Mouse (Mus musculus) kidney, postnatal 0 days (tissue): ENCODE data around the gene Gorab. TPM values are rescaled to one million over a fixed set of nuclear protein-coding genes. Genes with fewer than 3 reads are reported as not detected.

Experiments used
- ATAC-seq: fragments of 200-750 bp; cut with Nextera tagmentation; replicated peaks from 2 replicates; pipeline ENCODE4 v1.8.0; 2017; ENCODE audit warnings: low read depth, moderate number of reproducible peaks, moderate TSS enrichment, moderate library complexity; ENCODE audit not compliant: low FRiP score
- DNase-seq: peaks from one replicate; pipeline ENCODE4 v3.0.0-alpha.2; 2016; ENCODE audit warnings: low spot score
- H3K27ac ChIP-seq: fragments of 300-500 bp; sonication (generic); 2 replicates; pipeline ENCODE4 v1.5.1; 2014; ENCODE audit warnings: mild to moderate bottlenecking
- H3K27me3 ChIP-seq: fragments of 300-500 bp; sonication (generic); 2 replicates; pipeline ENCODE4 v1.6.1; 2014; ENCODE audit warnings: low read length, mixed read lengths; ENCODE audit not compliant: insufficient read depth
- H3K36me3 ChIP-seq: fragments of 300-500 bp; sonication (generic); 2 replicates; pipeline ENCODE4 v1.6.1; 2014; ENCODE audit warnings: low read length, mixed read lengths; ENCODE audit not compliant: insufficient read depth
- H3K4me1 ChIP-seq: fragments of 300-500 bp; sonication (generic); replicated peaks from 2 replicates; pipeline ENCODE4 v1.6.1; 2014; ENCODE audit warnings: antibody characterized with exemption, low read length, mixed read lengths; ENCODE audit not compliant: insufficient read depth
- H3K4me2 ChIP-seq: fragments of 300-500 bp; sonication (generic); 2 replicates; pipeline ENCODE4 v1.6.1; 2014; ENCODE audit warnings: mild to moderate bottlenecking, low read length, moderate library complexity, mixed read lengths
- H3K4me3 ChIP-seq: fragments of 300-500 bp; sonication (generic); replicated peaks from 2 replicates; pipeline ENCODE4 v1.5.1; 2014; ENCODE audit warnings: low read depth, low read length
- H3K9ac ChIP-seq: fragments of 300-500 bp; sonication (generic); 2 replicates; pipeline ENCODE4 v1.6.1; 2014; ENCODE audit warnings: low read depth, low read length
- H3K9me3 ChIP-seq: fragments of 300-500 bp; sonication (generic); replicated peaks from 2 replicates; pipeline ENCODE4 v1.6.1; 2016; ENCODE audit warnings: low read length, inconsistent platforms, mixed read lengths
- CTCF ChIP-seq: IDR thresholded peaks from 2 replicates; pipeline ENCODE4 v1.5.1; 2016; ENCODE audit warnings: antibody characterized with exemption, low read depth, mild to moderate bottlenecking, moderate library complexity
- WGBS: fragments of 180-500 bp; shearing (Covaris S2); extraction: QIAGEN DNeasy Blood & Tissue Kit; methylation state at CpG from one replicate; pipeline ENCODE4 v1.1.7; 2014; 5-methylcytosine and 5-hydroxymethylcytosine counted together
- polyA plus RNA-seq: library from polyadenylated mRNA; unstranded; fragments of >200 nt; fragmentation: Nextera tagmentation; extraction: Ambion mirVana; gene quantifications from 2 replicates; pipeline ENCODE4 v1.2.1, GENCODE M21; 2015

Gene Gorab
- polyA plus RNA-seq, 1 experiment from 2014 or later: 17.2 TPM

- H3K9ac ChIP-seq: no peak overlapping the region
- no peak overlapping the region for H3K4me2 ChIP-seq
- H3K4me3 ChIP-seq: no peak overlapping the region
- H3K27me3 ChIP-seq: no peaks in the 10 kb centered on the region
- no peaks in the 10 kb centered on the region for H3K36me3 ChIP-seq
- no peak overlapping the region for H3K27ac ChIP-seq
- WGBS: 43% methylated on average over 6 of the region's 6 CpGs
- no peaks in the 10 kb centered on the region for H3K4me1 ChIP-seq
- DNase-seq (no peak), ATAC-seq (no peak)
- no peak for TF ChIP-seq CTCF
- no peaks in the 10 kb centered on the region for H3K9me3 ChIP-seq
Measured at GRCm38 (mm10) chr1:163360796-163361195, 42.7 kb downstream of the Gorab start.

- H3K9me3 ChIP-seq: no peaks in the 10 kb centered on the region
- H3K27me3 ChIP-seq: no peaks in the 10 kb centered on the region
- H3K4me1 ChIP-seq: no peaks in the 10 kb centered on the region
- no peak overlapping the region for H3K27ac ChIP-seq
- WGBS: 92% methylated on average over 3 of the region's 3 CpGs
- no peak overlapping the region for H3K9ac ChIP-seq
- no peak for DNase-seq
- TF ChIP-seq CTCF: no peak
- no peak overlapping the region for H3K4me3 ChIP-seq
- H3K36me3 ChIP-seq: no peaks in the 10 kb centered on the region
- no peak for ATAC-seq
- no peak overlapping the region for H3K4me2 ChIP-seq
Measured at GRCm38 (mm10) chr1:163359521-163359920, 43.9 kb downstream of the Gorab start.

GRCm38 (mm10) chr1:163358165-163358564, 45.3 kb downstream of the Gorab start:
- no peaks in the 10 kb centered on the region for H3K27me3 ChIP-seq
- DNase-seq (no peak), ATAC-seq (no peak)
- no peak overlapping the region for H3K9ac ChIP-seq
- H3K27ac ChIP-seq: no peak overlapping the region
- TF ChIP-seq CTCF: no peak
- H3K4me2 ChIP-seq: no peak overlapping the region
- H3K9me3 ChIP-seq: no peaks in the 10 kb centered on the region
- 29% methylated on average over 7 of the region's 7 CpGs for WGBS
- no peak overlapping the region for H3K4me3 ChIP-seq
- no peaks in the 10 kb centered on the region for H3K4me1 ChIP-seq
- H3K36me3 ChIP-seq: no peaks in the 10 kb centered on the region

GRCm38 (mm10) chr1:163357733-163358132, 45.7 kb downstream of the Gorab start:
- 27% methylated on average over 6 of the region's 6 CpGs for WGBS
- no peaks in the 10 kb centered on the region for H3K36me3 ChIP-seq
- no peak overlapping the region for H3K4me3 ChIP-seq
- H3K9me3 ChIP-seq: no peaks in the 10 kb centered on the region
- no peaks in the 10 kb centered on the region for H3K27me3 ChIP-seq
- no peak for DNase-seq
- no peaks in the 10 kb centered on the region for H3K4me1 ChIP-seq
- no peak overlapping the region for H3K4me2 ChIP-seq
- no peak overlapping the region for H3K27ac ChIP-seq
- no peak for ATAC-seq
- H3K9ac ChIP-seq: no peak overlapping the region
- no peak for TF ChIP-seq CTCF

- Histone ChIP-seq H3K36me3 (no peaks in the 10 kb centered on the region), H3K9ac (no peak overlapping the region), H3K27ac (no peak overlapping the region), H3K4me1 (no peaks in the 10 kb centered on the region), H3K27me3 (no peaks in the 10 kb centered on the region), H3K9me3 (no peaks in the 10 kb centered on the region), H3K4me3 (no peak overlapping the region), H3K4me2 (no peak overlapping the region)
- ATAC-seq (no peak), DNase-seq (no peak)
- TF ChIP-seq CTCF: no peak
- 16% methylated on average over 4 of the region's 4 CpGs for WGBS
Measured at GRCm38 (mm10) chr1:163356167-163356566, 47.3 kb downstream of the Gorab start.

- H3K9me3 ChIP-seq: no peaks in the 10 kb centered on the region
- H3K4me2 ChIP-seq: no peak overlapping the region
- H3K27me3 ChIP-seq: no peaks in the 10 kb centered on the region
- WGBS: 14% methylated on average over 3 of the region's 3 CpGs
- H3K9ac ChIP-seq: no peak overlapping the region
- DNase-seq (no peak), ATAC-seq (no peak)
- no peak overlapping the region for H3K4me3 ChIP-seq
- TF ChIP-seq CTCF: no peak
- no peak overlapping the region for H3K27ac ChIP-seq
- H3K4me1 ChIP-seq: no peaks in the 10 kb centered on the region
- H3K36me3 ChIP-seq: no peaks in the 10 kb centered on the region
Measured at GRCm38 (mm10) chr1:163355626-163356156, 47.8 kb downstream of the Gorab start.

GRCm38 (mm10) chr1:163350988-163351387, 52.5 kb downstream of the Gorab start:
- H3K9ac ChIP-seq: no peak overlapping the region
- no peak overlapping the region for H3K27ac ChIP-seq
- no peak for TF ChIP-seq CTCF
- H3K4me2 ChIP-seq: no peak overlapping the region
- no peak for DNase-seq
- no peaks in the 10 kb centered on the region for H3K36me3 ChIP-seq
- no peak for ATAC-seq
- no peak overlapping the region for H3K4me3 ChIP-seq
- H3K4me1 ChIP-seq: no peaks in the 10 kb centered on the region
- H3K27me3 ChIP-seq: no peaks in the 10 kb centered on the region
- H3K9me3 ChIP-seq: no peaks in the 10 kb centered on the region
- WGBS: 82% methylated on average over 3 of the region's 3 CpGs
